Mouse (Mus musculus) liver, embryonic 16.5 days (tissue): Measurements from ENCODE around the gene Igfbp6. TPM values are rescaled to one million over a fixed set of nuclear protein-coding genes. Genes with fewer than 3 reads are reported as not detected.

Experiments used
- ATAC-seq: fragments of 200-750 bp; cut with Nextera tagmentation; 2 replicates; pipeline ENCODE4 v1.8.0; 2017; ENCODE audit warnings: low read depth, mild to moderate bottlenecking, moderate number of reproducible peaks, moderate library complexity
- H3K27ac ChIP-seq: fragments of 300-500 bp; sonication (generic); 2 replicates; pipeline ENCODE4 v1.5.1; 2014; ENCODE audit warnings: mild to moderate bottlenecking, low read length
- H3K27me3 ChIP-seq: fragments of 300-500 bp; sonication (generic); 2 replicates; pipeline ENCODE4 v1.6.1; 2014; ENCODE audit warnings: low read depth, low read length, mixed read lengths; ENCODE audit not compliant: control insufficient read depth, insufficient read depth
- H3K36me3 ChIP-seq: fragments of 300-500 bp; sonication (generic); 2 replicates; pipeline ENCODE4 v1.6.1; 2014; ENCODE audit warnings: mild to moderate bottlenecking; ENCODE audit not compliant: control insufficient read depth, insufficient read depth
- H3K4me1 ChIP-seq: fragments of 300-500 bp; sonication (generic); 2 replicates; pipeline ENCODE4 v1.6.1; 2014; ENCODE audit warnings: low read depth, low read length, mixed read lengths; ENCODE audit not compliant: control insufficient read depth
- H3K4me2 ChIP-seq: fragments of 300-500 bp; sonication (generic); 2 replicates; pipeline ENCODE4 v1.6.1; 2014; ENCODE audit warnings: low read depth, low read length, mixed read lengths
- H3K4me3 ChIP-seq: fragments of 300-500 bp; sonication (generic); 2 replicates; pipeline ENCODE4 v1.5.1; 2014; ENCODE audit warnings: low read depth, mild to moderate bottlenecking, low read length
- H3K9ac ChIP-seq: fragments of 300-500 bp; sonication (generic); 2 replicates; pipeline ENCODE4 v1.6.1; 2014; ENCODE audit warnings: low read depth, low read length
- H3K9me3 ChIP-seq: fragments of 300-500 bp; sonication (generic); replicated peaks from 2 replicates; pipeline ENCODE4 v1.6.1; 2016; ENCODE audit warnings: low read length; ENCODE audit not compliant: control insufficient read depth
- WGBS: fragments of 180-500 bp; shearing (Covaris S2); extraction: QIAGEN DNeasy Blood & Tissue Kit; methylation state at CpG from one replicate; pipeline ENCODE4 v1.1.7; 2014; ENCODE audit not compliant: insufficient replicate concordance; 5-methylcytosine and 5-hydroxymethylcytosine counted together
- polyA plus RNA-seq: library from polyadenylated mRNA; unstranded; fragments of >200 nt; fragmentation: Nextera tagmentation; extraction: Ambion mirVana; gene quantifications from 2 replicates; pipeline ENCODE4 v1.2.1, GENCODE M21; 2015

Gene Igfbp6
- polyA plus RNA-seq, 1 experiment from 2014 or later = 2.4 TPM

DNA sequence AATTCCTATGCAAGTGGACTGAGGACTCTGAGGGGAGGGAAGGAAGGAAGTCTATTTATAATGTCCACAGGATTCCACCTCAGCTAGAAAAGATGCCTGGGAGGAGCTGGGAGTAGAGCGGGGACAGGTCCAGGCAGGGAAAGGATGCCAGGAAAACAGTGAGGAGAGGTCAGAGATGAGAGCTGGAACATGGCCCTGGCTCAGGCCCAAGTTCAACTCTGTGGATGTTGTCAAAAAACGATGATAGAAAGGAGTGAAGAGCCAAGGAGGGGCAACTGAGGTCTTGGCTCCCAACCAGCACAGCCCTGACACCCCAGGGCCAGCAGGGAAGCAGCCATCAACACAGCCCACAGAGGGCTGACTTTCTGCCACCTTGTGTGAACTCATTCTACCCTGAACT lies 17.9 kb upstream of the Igfbp6 start:
- H3K4me2 ChIP-seq = no peak overlapping the region
- no peaks in the 10 kb centered on the region for H3K27me3 ChIP-seq
- no peaks in the 10 kb centered on the region for H3K4me1 ChIP-seq
- no peak for ATAC-seq
- WGBS = 53% methylated on average over 2 of the region's 2 CpGs
- no peak overlapping the region for H3K4me3 ChIP-seq
- no peaks in the 10 kb centered on the region for H3K9me3 ChIP-seq
- peaks cover 4% of the 10 kb centered on the region for H3K36me3 ChIP-seq
- no peak overlapping the region for H3K27ac ChIP-seq
- no peak overlapping the region for H3K9ac ChIP-seq

DNA sequence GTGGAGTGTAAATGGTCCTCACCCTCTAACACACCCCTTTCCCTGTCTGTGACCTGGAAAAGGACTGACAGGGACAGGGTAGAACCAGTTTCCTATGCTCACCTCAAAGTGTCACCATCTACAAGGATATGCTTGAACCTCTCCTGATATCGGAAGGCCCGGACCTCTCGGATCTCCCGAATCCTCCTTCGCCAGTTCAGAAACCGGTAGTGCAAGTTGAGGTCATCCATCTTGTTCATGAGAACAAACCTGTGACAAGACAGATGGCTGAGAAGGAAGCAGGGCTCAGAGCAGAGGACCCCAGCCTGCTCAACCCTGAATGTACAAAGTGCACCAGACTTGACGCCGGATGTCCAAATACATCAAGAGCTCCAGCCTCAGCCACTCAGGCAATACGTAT lies 10.8 kb upstream of the Igfbp6 start:
- no peak overlapping the region for H3K27ac ChIP-seq
- WGBS = 85% methylated on average over 9 of the region's 9 CpGs
- H3K27me3 ChIP-seq = no peaks in the 10 kb centered on the region
- peaks cover 19% of the 10 kb centered on the region for H3K4me1 ChIP-seq
- ATAC-seq = no peak
- no peak overlapping the region for H3K4me2 ChIP-seq
- H3K4me3 ChIP-seq = no peak overlapping the region
- no peaks in the 10 kb centered on the region for H3K9me3 ChIP-seq
- no peak overlapping the region for H3K9ac ChIP-seq
- peaks cover 7% of the 10 kb centered on the region for H3K36me3 ChIP-seq

DNA sequence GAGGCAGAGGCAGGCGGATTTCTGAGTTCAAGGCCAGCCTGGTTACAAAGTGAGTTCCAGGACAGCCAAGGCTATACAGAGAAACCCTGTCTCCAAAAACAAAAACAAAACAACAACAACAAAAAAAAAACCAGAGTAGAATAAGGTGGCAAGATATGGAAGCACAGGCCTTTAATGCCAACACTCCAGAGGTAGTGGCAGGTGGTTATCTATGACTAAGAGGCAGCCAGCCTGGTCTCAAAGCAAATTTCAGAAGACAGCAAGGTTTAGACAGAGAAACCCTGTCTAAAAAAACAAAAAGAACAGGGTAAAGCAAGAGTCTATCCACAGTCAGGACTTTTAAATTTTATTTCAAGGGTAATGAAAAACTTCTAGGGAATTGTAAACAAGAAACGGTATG lies 9.5 kb upstream of the Igfbp6 start:
- Histone ChIP-seq H3K27me3 (no peaks in the 10 kb centered on the region), H3K36me3 (peaks cover 7% of the 10 kb centered on the region), H3K27ac (peak overlapping the region; percentile 29; the same call in 1 of the 2 replicates), H3K4me3 (no peak overlapping the region), H3K4me1 (peaks cover 19% of the 10 kb centered on the region), H3K9me3 (no peaks in the 10 kb centered on the region), H3K4me2 (no peak overlapping the region), H3K9ac (no peak overlapping the region)
- ATAC-seq = no peak
- WGBS = 81% methylated on average over 2 of the region's 2 CpGs

DNA sequence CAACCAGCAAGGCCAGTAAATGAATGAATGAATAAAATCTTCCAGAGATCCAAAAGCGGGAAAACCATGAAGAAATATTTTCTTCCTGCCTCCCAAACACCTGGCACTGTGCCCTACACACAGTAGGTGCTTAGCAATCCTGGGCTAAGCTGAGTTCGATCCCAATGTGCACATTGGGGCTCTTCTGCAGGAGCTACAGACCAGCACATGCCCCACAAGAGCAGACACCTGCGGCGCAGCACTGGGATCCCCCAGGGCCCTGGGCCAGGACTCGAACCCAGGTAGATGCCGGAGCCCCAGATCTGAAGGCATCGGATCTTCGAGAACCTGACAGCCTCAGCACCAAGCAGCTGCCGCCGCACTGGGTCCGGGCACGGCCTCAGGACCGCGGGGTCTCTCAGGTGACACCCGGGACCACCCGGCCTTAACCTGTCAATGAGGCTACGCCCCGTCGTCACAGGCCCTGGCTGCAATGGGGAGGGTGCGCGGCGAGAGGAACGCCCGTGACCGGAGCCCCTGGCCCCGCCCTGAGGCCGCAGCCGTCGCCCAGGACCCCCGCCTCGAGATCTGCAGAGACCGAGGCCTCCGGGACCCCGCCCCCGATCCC lies 8.5 kb upstream of the Igfbp6 start:
- Histone ChIP-seq H3K27me3 (no peaks in the 10 kb centered on the region), H3K4me1 (peaks cover 19% of the 10 kb centered on the region), H3K36me3 (peaks cover 7% of the 10 kb centered on the region), H3K4me3 (peak overlapping the region; percentile 77), H3K4me2 (peak overlapping the region; percentile 94), H3K9ac (peak overlapping the region; percentile 81), H3K9me3 (no peaks in the 10 kb centered on the region), H3K27ac (peak overlapping the region; percentile 75)
- WGBS = 2% methylated on average over 35 of the region's 35 CpGs
- ATAC-seq = peak; percentile 0; the same call in 1 of the 2 replicates

DNA sequence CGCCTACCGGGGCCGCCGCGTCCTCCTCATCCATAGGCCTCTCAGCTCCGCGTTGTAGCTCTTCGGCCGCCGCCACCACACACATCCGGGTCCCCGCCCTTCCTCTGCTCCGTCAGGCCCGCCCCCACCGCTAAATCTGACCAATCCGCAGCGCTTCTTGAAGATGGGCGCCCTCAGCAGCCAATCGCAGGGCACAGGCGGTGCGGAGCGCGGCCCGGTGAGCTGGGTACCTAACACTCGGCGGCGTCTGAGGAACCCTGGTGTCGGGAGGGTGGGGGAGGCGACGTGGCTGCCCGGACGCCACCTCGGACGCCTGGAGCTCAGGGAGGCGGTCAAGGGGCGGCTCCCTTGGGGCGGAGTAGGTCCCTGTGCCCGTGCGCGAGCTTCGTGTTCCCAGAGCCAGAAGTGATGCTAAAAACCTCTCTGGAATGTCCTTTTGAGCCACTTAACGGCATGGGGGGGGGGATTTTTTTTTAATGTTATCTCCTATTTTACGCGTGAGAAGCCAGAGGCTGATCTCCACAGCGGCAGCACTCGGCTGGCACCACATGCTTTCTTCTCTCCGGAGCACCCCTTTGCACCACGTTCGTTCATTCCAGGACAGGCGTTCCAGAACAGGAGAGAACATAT lies 7.9 kb upstream of the Igfbp6 start, which contains the start of gene Spryd3:
Spryd3 (minus strand) TSS at position 106 of the 630 bp plus-strand sequence.
- Histone ChIP-seq H3K9ac (peak within 1 kb of the TSS; percentile 81), H3K36me3 (peaks cover 7% of the 10 kb centered on the region), H3K27ac (peak within 1 kb of the TSS; percentile 75), H3K4me1 (peaks cover 19% of the 10 kb centered on the region), H3K27me3 (no peaks in the 10 kb centered on the region), H3K4me2 (peak within 1 kb of the TSS; percentile 94), H3K4me3 (peak within 1 kb of the TSS; percentile 77), H3K9me3 (no peaks in the 10 kb centered on the region)
- WGBS = under 1% methylated on average over 49 of the region's 50 CpGs
- peak; percentile 98 for ATAC-seq

DNA sequence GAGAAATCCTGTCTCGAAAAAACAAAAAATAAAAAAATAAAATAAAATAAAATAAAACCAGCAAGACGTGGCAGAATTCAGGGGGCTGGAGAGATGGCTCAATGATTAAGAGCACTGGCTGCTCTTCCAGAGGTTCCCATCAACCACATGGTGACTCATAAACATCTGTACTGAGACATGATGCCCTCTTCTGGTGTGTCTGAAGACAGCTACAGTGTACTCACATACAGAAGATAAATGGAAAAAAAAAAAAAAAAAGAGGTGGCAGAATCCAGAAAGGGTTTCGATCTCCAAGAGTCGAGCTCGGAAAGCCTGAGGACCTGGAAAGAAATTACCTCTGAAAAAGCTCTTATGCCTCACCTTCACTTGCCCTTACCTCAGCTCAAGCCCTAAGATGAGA lies 3.0 kb upstream of the Igfbp6 start:
- H3K4me1 ChIP-seq = peaks cover 9% of the 10 kb centered on the region
- no peak overlapping the region for H3K27ac ChIP-seq
- H3K9ac ChIP-seq = no peak overlapping the region
- no peaks in the 10 kb centered on the region for H3K9me3 ChIP-seq
- ATAC-seq = no peak
- H3K4me3 ChIP-seq = no peak overlapping the region
- peaks cover 38% of the 10 kb centered on the region for H3K27me3 ChIP-seq
- H3K36me3 ChIP-seq = no peaks in the 10 kb centered on the region
- 69% methylated on average over 5 of the region's 5 CpGs for WGBS
- H3K4me2 ChIP-seq = no peak overlapping the region

DNA sequence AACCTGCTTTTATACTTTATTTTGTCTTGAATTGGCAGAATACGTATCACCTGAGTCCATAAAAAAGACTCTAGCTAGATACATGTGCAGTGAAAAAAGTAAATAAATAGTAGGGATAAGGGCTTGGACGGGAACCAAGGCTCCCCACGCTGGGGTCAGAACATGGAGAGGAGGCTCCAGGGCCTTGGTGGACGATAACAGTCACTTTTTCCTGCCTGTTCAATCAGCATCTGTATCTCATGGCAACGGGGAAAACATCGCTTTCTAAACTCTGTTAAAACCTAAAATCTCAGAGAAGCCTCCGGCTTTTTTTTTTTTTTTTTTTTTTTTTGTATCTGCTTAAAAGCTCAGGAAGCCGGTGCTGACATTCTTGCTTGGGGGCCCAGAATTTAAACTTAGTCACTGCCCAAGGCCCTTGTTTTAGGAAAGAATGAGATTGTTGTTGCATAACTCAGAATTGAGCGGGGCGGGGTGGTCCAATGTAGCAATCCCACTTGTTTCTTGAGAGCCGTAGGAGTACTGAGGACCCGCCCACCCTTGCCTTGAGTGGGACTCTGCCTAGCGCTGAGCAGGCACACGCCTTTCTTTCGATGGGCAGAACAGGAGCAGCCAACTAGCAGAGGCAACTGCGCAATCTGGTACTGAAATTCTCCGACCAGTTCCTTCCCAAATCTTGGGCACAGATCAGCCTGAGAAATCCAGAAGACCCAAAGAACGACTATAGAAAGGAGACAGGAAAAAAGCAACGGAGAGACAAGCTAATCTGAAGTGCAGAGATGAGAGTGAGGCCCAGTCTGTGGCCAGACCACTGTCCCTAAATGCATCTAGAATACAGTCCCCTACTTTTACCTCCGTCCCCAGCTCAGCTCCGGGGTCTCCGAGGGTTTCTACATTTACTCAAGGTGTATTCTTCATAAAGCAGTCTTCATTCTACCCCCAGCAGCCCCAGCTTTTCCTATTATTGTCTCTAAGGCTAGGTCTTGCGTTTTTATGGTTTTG lies 949 bp upstream of the Igfbp6 start:
- no peaks in the 10 kb centered on the region for H3K9me3 ChIP-seq
- peaks cover 38% of the 10 kb centered on the region for H3K27me3 ChIP-seq
- H3K4me1 ChIP-seq = peaks cover 10% of the 10 kb centered on the region
- no peak overlapping the region for H3K27ac ChIP-seq
- no peak overlapping the region for H3K4me2 ChIP-seq
- WGBS = 52% methylated on average over 23 of the region's 23 CpGs
- ATAC-seq = no peak
- H3K9ac ChIP-seq = no peak overlapping the region
- no peak overlapping the region for H3K4me3 ChIP-seq
- no peaks in the 10 kb centered on the region for H3K36me3 ChIP-seq

DNA sequence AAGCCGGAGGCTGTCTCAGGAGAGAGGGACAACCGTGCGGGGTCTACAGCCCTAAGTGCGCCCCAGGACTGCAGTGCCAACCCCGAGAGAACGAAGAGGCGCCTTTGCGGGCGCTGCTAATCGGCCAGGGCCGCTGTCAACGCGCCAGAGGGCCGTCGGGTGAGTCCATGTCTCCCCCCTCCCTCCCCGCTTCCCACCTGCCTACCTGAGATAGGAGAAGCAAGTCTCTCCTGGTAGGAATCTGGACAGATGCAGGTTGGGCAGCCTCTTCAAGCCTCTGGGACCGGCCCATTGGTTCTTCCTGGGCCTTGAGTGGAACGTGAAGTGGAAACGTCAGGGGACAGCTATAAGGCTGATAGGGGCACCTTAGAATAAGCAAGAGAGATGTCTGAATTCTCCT lies 564 bp downstream of the Igfbp6 start:
- no peak overlapping the region for H3K9ac ChIP-seq
- no peaks in the 10 kb centered on the region for H3K36me3 ChIP-seq
- H3K27ac ChIP-seq = no peak overlapping the region
- ATAC-seq = no peak
- 18% methylated on average over 15 of the region's 19 CpGs for WGBS
- peaks cover 38% of the 10 kb centered on the region for H3K27me3 ChIP-seq
- H3K9me3 ChIP-seq = no peaks in the 10 kb centered on the region
- H3K4me2 ChIP-seq = peak overlapping the region; percentile 35
- H3K4me3 ChIP-seq = peak overlapping the region; percentile 5; the same call in 1 of the 2 replicates
- H3K4me1 ChIP-seq = peaks cover 15% of the 10 kb centered on the region
